In the genomic region with DNA sequence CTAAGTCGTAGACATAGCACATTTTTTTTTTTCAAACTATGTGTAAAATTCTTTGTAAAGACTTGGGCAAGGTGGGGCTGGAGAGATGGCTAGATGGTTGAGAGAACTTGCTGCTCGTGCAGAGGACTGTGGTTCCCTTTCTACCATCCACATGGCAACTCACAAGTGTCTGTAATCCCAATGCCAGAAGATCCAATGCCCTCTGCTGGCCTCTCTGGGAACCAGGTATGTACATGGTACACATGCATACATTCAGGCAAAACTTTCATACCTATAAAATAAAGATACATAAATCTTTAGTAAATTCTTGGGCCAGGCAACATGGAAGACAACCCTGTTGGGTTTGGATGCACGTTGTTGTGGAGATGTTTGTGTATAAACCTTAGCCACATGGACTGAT, we compare ENCODE assay signal across 21 mouse cellular contexts.
DNase-seq lines count a peak whose midpoint lies in the region; ATAC-seq and TF ChIP-seq lines count a peak whose summit lies in the region.
"Had no signal": no experiment of that assay in that cellular context is flagged by ENCODE, and none has a peak within 500 bp of the region (broad histone marks: within the 10 kb centered on the region; RNA-seq: fewer than 3 reads in every experiment).

No protein-coding gene starts in this region.

- H3K9ac ChIP-seq in midbrain, embryonic 13.5 days (replicated peaks), result no peak overlapping the region
- H3K9ac ChIP-seq: forebrain, postnatal 0 days; limb, embryonic 13.5 days; liver, embryonic 12.5 days had no signal

- intact Hi-C loops in gastrocnemius, adult 2 months (cut with DNase I), result no loop called here

- no peaks in the 10 kb centered on the region for H3K4me1 ChIP-seq in midbrain, embryonic 13.5 days (replicated peaks)
- H3K4me1 ChIP-seq: limb, embryonic 13.5 days; liver, embryonic 12.5 days; midbrain, embryonic 10.5 days had no signal

- WGBS in midbrain, embryonic 13.5 days, result 78% methylated on average over 3 of the region's 3 CpGs

- TF ChIP-seq CTCF in gastrocnemius, adult 2 months (IDR thresholded peaks at IDR 0.05), result peak; percentile 25; the same call in 1 of the 2 replicates
- peak; percentile 55 for TF ChIP-seq CTCF in layer of hippocampus, adult 2 months (conservative IDR thresholded peaks at IDR 0.05)

- H3K9me3 ChIP-seq in midbrain, embryonic 13.5 days, result no peaks in the 10 kb centered on the region
- H3K9me3 ChIP-seq: liver, embryonic 12.5 days had no signal

- no peak for ATAC-seq in midbrain, embryonic 13.5 days
- ATAC-seq in CD4-positive, CD25-positive, alpha-beta regulatory T cell, adult 4 months, result no peak
- ATAC-seq: forebrain, postnatal 0 days; liver, embryonic 12.5 days had no signal

- no peak overlapping the region for H3K27ac ChIP-seq in gastrocnemius, adult 2 months
- H3K27ac ChIP-seq in layer of hippocampus, adult 2 months, result no peak overlapping the region
- no peak overlapping the region for H3K27ac ChIP-seq in midbrain, embryonic 13.5 days
- H3K27ac ChIP-seq: limb, embryonic 13.5 days; liver, embryonic 12.5 days; midbrain, embryonic 10.5 days had no signal

- peaks cover 31% of the 10 kb centered on the region for H3K36me3 ChIP-seq in midbrain, embryonic 13.5 days
- H3K36me3 ChIP-seq: limb, embryonic 13.5 days; liver, embryonic 12.5 days had no signal

- no peak for DNase-seq in gastrocnemius, adult 2 months
- no peak for DNase-seq in gastrocnemius, adult 18-20 months (ENCODE audit: low spot score)
- DNase-seq in layer of hippocampus, adult 2 months (ENCODE audit: low spot score in 2 of 2), result no peak
- no peak for DNase-seq in layer of hippocampus, postnatal 14 days (ENCODE audit: low spot score in 2 of 2)
- peak; percentile 21 for DNase-seq in 3T3-L1 (ENCODE audit: low read depth, low spot score)
- peak; percentile 17 for DNase-seq in NIH3T3 (ENCODE audit: low read depth)
- DNase-seq: adrenal gland, postnatal 36 days; cerebellum, adult 11 months; cerebellum, postnatal 14 days; forebrain, postnatal 0 days; heart, postnatal 14 days; kidney, adult 2 months; kidney, postnatal 14 days; layer of hippocampus, postnatal 36 days; lung, adult 18-20 months had no signal

- H3K4me2 ChIP-seq in midbrain, embryonic 13.5 days (replicated peaks), result no peak overlapping the region
- H3K4me2 ChIP-seq: heart, embryonic 11.5 days; limb, embryonic 13.5 days; liver, embryonic 12.5 days had no signal

- H3K4me3 ChIP-seq in gastrocnemius, adult 2 months, result no peak overlapping the region
- no peak overlapping the region for H3K4me3 ChIP-seq in layer of hippocampus, adult 2 months
- H3K4me3 ChIP-seq in midbrain, embryonic 13.5 days (replicated peaks), result no peak overlapping the region
- H3K4me3 ChIP-seq: limb, embryonic 13.5 days; liver, embryonic 12.5 days; midbrain, embryonic 10.5 days had no signal

- no peaks in the 10 kb centered on the region for H3K27me3 ChIP-seq in midbrain, embryonic 13.5 days
- H3K27me3 ChIP-seq: limb, embryonic 13.5 days; liver, embryonic 12.5 days had no signal

Comparison
In these comparisons a context has a peak if more than half of its experiments do, and no peak if none do; other contexts are left out.
1. DNase-seq: peak in 3T3-L1 (single experiment) and NIH3T3 (single experiment); none in gastrocnemius, adult 2 months (single experiment), gastrocnemius, adult 18-20 months (single experiment), layer of hippocampus, adult 2 months (0 of 2) and layer of hippocampus, postnatal 14 days (0 of 2).